Mouse (Mus musculus): ENCODE measurements around the gene Bach2.

Bach2 gene

GRCm38 (mm10) chr4:32381666-32382381 is 143.2 kb downstream of the Bach2 start:
- in situ Hi-C loops (cut with MboI, MseI), result no loop called here

GRCm38 (mm10) chr4:32385121-32385520 is 146.5 kb downstream of the Bach2 start:
- in situ Hi-C loops (cut with MboI, MseI), result no loop called here

- in situ Hi-C loops (cut with MboI, MseI), result no loop called here
These were observed 147.0 kb downstream of the Bach2 start for GRCm38 (mm10) chr4:32385623-32386022.

- in situ Hi-C loops (cut with MboI, MseI), result no loop called here
These were observed 147.7 kb downstream of the Bach2 start for GRCm38 (mm10) chr4:32386346-32386745.

- in situ Hi-C loops (cut with MboI, MseI), result no loop called here
These were observed 148.3 kb downstream of the Bach2 start for GRCm38 (mm10) chr4:32386931-32387330.

- in situ Hi-C loops (cut with MboI, MseI), result no loop called here
These were observed 149.1 kb downstream of the Bach2 start for GRCm38 (mm10) chr4:32387479-32388240.

GRCm38 (mm10) chr4:32388564-32388963 is 150.0 kb downstream of the Bach2 start:
- in situ Hi-C loops (cut with MboI, MseI), result no loop called here

- in situ Hi-C loops (cut with MboI, MseI), result no loop called here
These were observed 150.7 kb downstream of the Bach2 start for GRCm38 (mm10) chr4:32389107-32389800.

GRCm38 (mm10) chr4:32391260-32391659 is 152.7 kb downstream of the Bach2 start:
- in situ Hi-C loops (cut with MboI, MseI), result no loop called here

- in situ Hi-C loops (cut with MboI, MseI), result no loop called here
These were observed 154.6 kb downstream of the Bach2 start for GRCm38 (mm10) chr4:32393226-32393625.

- in situ Hi-C loops (cut with MboI, MseI), result no loop called here
These were observed 155.3 kb downstream of the Bach2 start for GRCm38 (mm10) chr4:32393951-32394350.

GRCm38 (mm10) chr4:32394850-32395249 is 156.2 kb downstream of the Bach2 start:
- in situ Hi-C loops (cut with MboI, MseI), result no loop called here

- in situ Hi-C loops (cut with MboI, MseI), result no loop called here
These were observed 162.9 kb downstream of the Bach2 start for GRCm38 (mm10) chr4:32401459-32401858.

GRCm38 (mm10) chr4:32403506-32403905 is 164.9 kb downstream of the Bach2 start:
- in situ Hi-C loops (cut with MboI, MseI), result no loop called here

- in situ Hi-C loops (cut with MboI, MseI), result no loop called here
These were observed 166.7 kb downstream of the Bach2 start for GRCm38 (mm10) chr4:32405149-32405882.

- in situ Hi-C loops (cut with MboI, MseI), result no loop called here
These were observed 167.4 kb downstream of the Bach2 start for GRCm38 (mm10) chr4:32405985-32406384.

GRCm38 (mm10) chr4:32408535-32408934 is 169.9 kb downstream of the Bach2 start:
- in situ Hi-C loops (cut with MboI, MseI), result no loop called here

GRCm38 (mm10) chr4:32409116-32409880 is 170.7 kb downstream of the Bach2 start:
- in situ Hi-C loops (cut with MboI, MseI), result no loop called here

- in situ Hi-C loops (cut with MboI, MseI), result loop anchor here in 1 of 2 experiments (10.0 kb wide), 1 partner anchor 358 kb away; no protein-coding TSS in a partner anchor
These were observed 174.5 kb downstream of the Bach2 start for GRCm38 (mm10) chr4:32413063-32413462.

- in situ Hi-C loops (cut with MboI, MseI), result loop anchor here in 1 of 2 experiments (10.0 kb wide), 1 partner anchor 359 kb away; no protein-coding TSS in a partner anchor
These were observed 174.9 kb downstream of the Bach2 start for GRCm38 (mm10) chr4:32413505-32413904.

- in situ Hi-C loops (cut with MboI, MseI), result loop anchor here in 1 of 2 experiments (10.0 kb wide), 1 partner anchor 360 kb away; no protein-coding TSS in a partner anchor
These were observed 176.4 kb downstream of the Bach2 start for GRCm38 (mm10) chr4:32414959-32415358.
